Mouse (Mus musculus) cerebellum, adult (tissue): ENCODE measurements at regions not wholly inside any gene's neighbourhood (a gene's known extent, or its start where the extent isn't known, plus 50 kb on each side); places are given as distances from the start of the nearest gene placed in this dataset.

ENCODE experiments used
- ATAC-seq: cut with Nextera tagmentation; 2 replicates; pipeline ENCODE4 v1.9.2; 2017; ENCODE audit warnings: mild to moderate bottlenecking, moderate library complexity, mixed read lengths; ENCODE audit not compliant: insufficient number of reproducible peaks, low FRiP score, low TSS enrichment

- ATAC-seq, result no peak
These were observed 189.6 kb upstream of the Klf4 start for GRCm38 (mm10) chr4:55721834-55722233.

- no peak for ATAC-seq
These were observed 186.2 kb upstream of the Klf4 start for GRCm38 (mm10) chr4:55718438-55718837.

GRCm38 (mm10) chr4:55716161-55716651 lies 183.9 kb upstream of the Klf4 start:
- ATAC-seq, result no peak

- no peak; the same call in 1 of the 2 replicates for ATAC-seq
These were observed 179.5 kb upstream of the Klf4 start for GRCm38 (mm10) chr4:55711500-55712341.

GRCm38 (mm10) chr4:55710476-55710875 lies 178.2 kb upstream of the Klf4 start:
- no peak for ATAC-seq

- ATAC-seq, result no peak
These were observed 176.5 kb upstream of the Klf4 start for GRCm38 (mm10) chr4:55708808-55709207.

- ATAC-seq, result no peak
These were observed 175.7 kb upstream of the Klf4 start for GRCm38 (mm10) chr4:55707916-55708315.

GRCm38 (mm10) chr4:55704921-55705320 lies 172.7 kb upstream of the Klf4 start:
- no peak for ATAC-seq

GRCm38 (mm10) chr4:55703346-55703916 lies 171.2 kb upstream of the Klf4 start:
- ATAC-seq, result no peak

GRCm38 (mm10) chr4:55701334-55701733 lies 169.1 kb upstream of the Klf4 start:
- no peak for ATAC-seq

GRCm38 (mm10) chr4:55699917-55700316 lies 167.7 kb upstream of the Klf4 start:
- ATAC-seq, result no peak

GRCm38 (mm10) chr4:55699161-55699560 lies 166.9 kb upstream of the Klf4 start:
- no peak for ATAC-seq

- no peak for ATAC-seq
These were observed 164.8 kb upstream of the Klf4 start for GRCm38 (mm10) chr4:55697108-55697507.

GRCm38 (mm10) chr4:55696428-55696827 lies 164.2 kb upstream of the Klf4 start:
- ATAC-seq, result no peak

- no peak for ATAC-seq
These were observed 163.0 kb upstream of the Klf4 start for GRCm38 (mm10) chr4:55695246-55695645.

GRCm38 (mm10) chr4:55689479-55689878 lies 157.2 kb upstream of the Klf4 start:
- no peak for ATAC-seq

GRCm38 (mm10) chr4:55686771-55687170 lies 154.5 kb upstream of the Klf4 start:
- ATAC-seq, result no peak

GRCm38 (mm10) chr4:55672288-55672687 lies 140.0 kb upstream of the Klf4 start:
- ATAC-seq, result no peak

GRCm38 (mm10) chr4:55670258-55670657 lies 138.0 kb upstream of the Klf4 start:
- ATAC-seq, result no peak

GRCm38 (mm10) chr4:55664822-55665221 lies 132.6 kb upstream of the Klf4 start:
- no peak for ATAC-seq

- no peak for ATAC-seq
These were observed 131.6 kb upstream of the Klf4 start for GRCm38 (mm10) chr4:55663856-55664255.

- no peak for ATAC-seq
These were observed 129.8 kb upstream of the Klf4 start for GRCm38 (mm10) chr4:55662041-55662440.
